In the genomic region with DNA sequence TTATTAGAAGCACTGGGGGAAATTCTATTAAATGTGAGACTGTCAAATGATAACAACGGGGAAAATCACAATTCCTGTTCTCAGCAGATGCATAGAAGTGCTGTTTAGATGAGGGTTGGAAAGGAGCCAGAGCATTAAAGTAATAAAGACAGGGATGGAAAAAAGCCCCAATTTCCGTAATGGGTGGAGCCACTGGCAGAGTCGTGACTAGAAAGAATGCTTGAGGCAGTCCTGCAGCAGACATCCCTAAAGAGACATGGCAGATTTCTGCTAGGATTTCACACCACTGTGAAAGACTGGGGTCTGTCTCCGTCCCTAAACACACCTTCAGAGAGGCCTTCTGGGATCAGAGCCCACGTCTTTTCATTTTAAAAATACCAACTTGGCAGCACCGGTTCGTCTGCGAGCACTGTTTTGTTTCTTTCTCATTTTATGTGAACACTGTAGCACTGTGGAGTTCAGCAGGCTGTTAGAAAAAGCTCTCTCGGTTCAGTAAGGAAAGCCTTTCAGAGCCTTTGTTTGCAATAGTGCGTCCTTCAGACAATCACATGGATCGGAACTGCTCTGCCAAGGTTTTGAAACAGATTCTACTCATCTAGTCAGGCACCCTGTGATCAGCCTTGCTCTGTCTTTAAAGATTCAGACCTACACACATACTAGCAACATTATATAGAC, we compare ENCODE assay signal across 13 mouse cellular contexts. TPM values are rescaled to one million over a fixed set of nuclear protein-coding genes. Genes with fewer than 3 reads are reported as not detected.
DNase-seq lines count a peak whose midpoint lies in the region; ATAC-seq and TF ChIP-seq lines count a peak whose summit lies in the region.
"Had no signal": no experiment of that assay in that cellular context is flagged by ENCODE, and none has a peak within 500 bp of the region (broad histone marks: within the 10 kb centered on the region; RNA-seq: fewer than 3 reads in every experiment).

No protein-coding gene starts in this region.

- no peaks in the 10 kb centered on the region for H3K27me3 ChIP-seq in kidney, embryonic 16.5 days (ENCODE audit: insufficient read depth, low read length)
- no peaks in the 10 kb centered on the region for H3K27me3 ChIP-seq in embryonic facial prominence, embryonic 14.5 days (replicated peaks; ENCODE audit: control insufficient read depth, insufficient read depth, low read length)
- H3K27me3 ChIP-seq in hindbrain, embryonic 16.5 days (replicated peaks; ENCODE audit: control insufficient read depth, insufficient read depth, low read length): no peaks in the 10 kb centered on the region
- H3K27me3 ChIP-seq in midbrain, embryonic 16.5 days (ENCODE audit: control insufficient read depth, insufficient read depth, low read depth, low read length): no peaks in the 10 kb centered on the region
- no peaks in the 10 kb centered on the region for H3K27me3 ChIP-seq in heart, adult 2 months (ENCODE audit: control insufficient read depth, insufficient read depth, low read length)
- H3K27me3 ChIP-seq: liver, embryonic 12.5 days had no signal

- no peak overlapping the region for H3K27ac ChIP-seq in kidney, embryonic 16.5 days (ENCODE audit: low read length)
- H3K27ac ChIP-seq in embryonic facial prominence, embryonic 14.5 days (replicated peaks; ENCODE audit: low read depth, low read length): peak overlapping the region; percentile 16
- peak overlapping the region; percentile 60; the same call in 1 of the 2 replicates for H3K27ac ChIP-seq in hindbrain, embryonic 16.5 days (ENCODE audit: low read depth, low read length)
- H3K27ac ChIP-seq in midbrain, embryonic 16.5 days (ENCODE audit: low read length): peak overlapping the region; percentile 63
- H3K27ac ChIP-seq in heart, adult 2 months: no peak overlapping the region
- H3K27ac ChIP-seq: liver, embryonic 12.5 days had no signal

- H3K36me3 ChIP-seq in kidney, embryonic 16.5 days (ENCODE audit: insufficient read depth, low read length): no peaks in the 10 kb centered on the region
- H3K36me3 ChIP-seq in embryonic facial prominence, embryonic 14.5 days (ENCODE audit: control insufficient read depth, insufficient read depth, low read length): no peaks in the 10 kb centered on the region
- H3K36me3 ChIP-seq in hindbrain, embryonic 16.5 days (ENCODE audit: control insufficient read depth, insufficient read depth, low read length): no peaks in the 10 kb centered on the region
- H3K36me3 ChIP-seq in midbrain, embryonic 16.5 days (ENCODE audit: control insufficient read depth, insufficient read depth, low read length): no peaks in the 10 kb centered on the region
- H3K36me3 ChIP-seq in heart, adult 2 months (ENCODE audit: control insufficient read depth, insufficient read depth, low read length): no peaks in the 10 kb centered on the region
- H3K36me3 ChIP-seq: liver, embryonic 12.5 days had no signal

- no peaks in the 10 kb centered on the region for H3K4me1 ChIP-seq in kidney, embryonic 16.5 days (ENCODE audit: insufficient read depth, low read length)
- H3K4me1 ChIP-seq in embryonic facial prominence, embryonic 14.5 days (ENCODE audit: control insufficient read depth, insufficient read depth, low read length): peaks cover 4% of the 10 kb centered on the region; the same call in 1 of the 2 replicates
- H3K4me1 ChIP-seq in hindbrain, embryonic 16.5 days (ENCODE audit: control insufficient read depth, insufficient read depth, low read depth, low read length): no peaks in the 10 kb centered on the region; the same call in none of the 2 replicates
- H3K4me1 ChIP-seq in midbrain, embryonic 16.5 days (ENCODE audit: control insufficient read depth, insufficient read depth, low read length): peaks cover 6% of the 10 kb centered on the region; the same call in 1 of the 2 replicates
- no peaks in the 10 kb centered on the region for H3K4me1 ChIP-seq in heart, adult 2 months (ENCODE audit: control insufficient read depth, insufficient read depth, low read length)
- H3K4me1 ChIP-seq: liver, embryonic 12.5 days had no signal

- no peak overlapping the region for H3K4me3 ChIP-seq in kidney, embryonic 16.5 days (ENCODE audit: low read length)
- H3K4me3 ChIP-seq in embryonic facial prominence, embryonic 14.5 days (ENCODE audit: low read depth, low read length): no peak overlapping the region
- no peak overlapping the region for H3K4me3 ChIP-seq in hindbrain, embryonic 16.5 days (ENCODE audit: low read length)
- no peak overlapping the region for H3K4me3 ChIP-seq in midbrain, embryonic 16.5 days (ENCODE audit: low read depth, low read length)
- H3K4me3 ChIP-seq in heart, adult 2 months: no peak overlapping the region
- H3K4me3 ChIP-seq: liver, embryonic 12.5 days had no signal

- DNase-seq in kidney, adult 8-10 months: no peak
- peak; percentile 83 for DNase-seq in embryonic facial prominence, embryonic 14.5 days (ENCODE audit: low spot score)
- DNase-seq in adrenal gland, postnatal 4 days (ENCODE audit: low spot score in 2 of 2): no peak
- DNase-seq in heart, adult 2 months: no peak
- no peak for DNase-seq in urinary bladder, postnatal 4 days (ENCODE audit: low spot score in 2 of 2)
- DNase-seq: adrenal gland, postnatal 10 days; cerebellum, adult 11 months; kidney, adult 2 months had no signal

- TF ChIP-seq CTCF in heart, adult 2 months (IDR thresholded peaks at IDR 0.05): no peak

- WGBS in kidney, embryonic 16.5 days: 50% methylated on average over 11 of the region's 11 CpGs
- 45% methylated on average over 11 of the region's 11 CpGs for WGBS in embryonic facial prominence, embryonic 14.5 days
- WGBS in hindbrain, embryonic 16.5 days: 38% methylated on average over 11 of the region's 11 CpGs
- 47% methylated on average over 11 of the region's 11 CpGs for WGBS in midbrain, embryonic 16.5 days
- WGBS in heart, adult 2 months: 68% methylated on average over 11 of the region's 11 CpGs

- no peak overlapping the region for H3K9ac ChIP-seq in kidney, embryonic 16.5 days (replicated peaks; ENCODE audit: low read length)
- no peak overlapping the region for H3K9ac ChIP-seq in embryonic facial prominence, embryonic 14.5 days (ENCODE audit: low read depth, low read length)
- no peak overlapping the region; the same call in 1 of the 2 replicates for H3K9ac ChIP-seq in hindbrain, embryonic 16.5 days (ENCODE audit: low read depth, low read length)
- 0 out of 2 replicates have a peak overlapping the region, but pooled peaks have one; percentile 7 for H3K9ac ChIP-seq in midbrain, embryonic 16.5 days (ENCODE audit: low read depth, low read length)
- no peak overlapping the region for H3K9ac ChIP-seq in heart, adult 2 months (ENCODE audit: low read depth, low read length)
- H3K9ac ChIP-seq: liver, embryonic 12.5 days had no signal

- no peak for ATAC-seq in kidney, embryonic 16.5 days (ENCODE audit: low FRiP score, low TSS enrichment)
- ATAC-seq in embryonic facial prominence, embryonic 14.5 days (ENCODE audit: low read depth): peak; percentile 68; the same call in 1 of the 2 replicates
- ATAC-seq in hindbrain, embryonic 16.5 days: peak; percentile 68
- peak; percentile 75 for ATAC-seq in midbrain, embryonic 16.5 days
- ATAC-seq: CD4-positive, CD25-positive, alpha-beta regulatory T cell, adult 4 months; liver, embryonic 12.5 days had no signal

- H3K4me2 ChIP-seq in kidney, embryonic 16.5 days (replicated peaks; ENCODE audit: low read depth, low read length): 0 out of 2 replicates have a peak overlapping the region, but pooled peaks have one; percentile 27
- peak overlapping the region; percentile 32 for H3K4me2 ChIP-seq in embryonic facial prominence, embryonic 14.5 days (ENCODE audit: low read depth, low read length)
- H3K4me2 ChIP-seq in hindbrain, embryonic 16.5 days (ENCODE audit: low read length): peak overlapping the region; percentile 11; the same call in 1 of the 2 replicates
- peak overlapping the region; percentile 14; the same call in 1 of the 2 replicates for H3K4me2 ChIP-seq in midbrain, embryonic 16.5 days (ENCODE audit: low read length)
- H3K4me2 ChIP-seq: liver, embryonic 12.5 days had no signal

- no peak for TF ChIP-seq EP300 in heart, adult 2 months (IDR thresholded peaks at IDR 0.05; ENCODE audit: insufficient read depth, low read depth, low read length)

- H3K79me2 ChIP-seq in heart, adult 2 months (replicated peaks; ENCODE audit: control insufficient read depth, insufficient read depth, low read length): no peaks in the 10 kb centered on the region

- intact Hi-C loops in heart, adult 2 months (cut with DNase I): no loop called here

- TF ChIP-seq POLR2A in heart, adult 2 months (IDR thresholded peaks at IDR 0.05; ENCODE audit: insufficient read depth, low read depth, low read length): no peak

- no peaks in the 10 kb centered on the region for H3K9me3 ChIP-seq in kidney, embryonic 16.5 days (ENCODE audit: low read length)
- no peaks in the 10 kb centered on the region for H3K9me3 ChIP-seq in embryonic facial prominence, embryonic 14.5 days (ENCODE audit: control insufficient read depth, low read length)
- no peaks in the 10 kb centered on the region for H3K9me3 ChIP-seq in hindbrain, embryonic 16.5 days (ENCODE audit: control insufficient read depth, low read length)
- H3K9me3 ChIP-seq in midbrain, embryonic 16.5 days (replicated peaks; ENCODE audit: control insufficient read depth, low read length, poor library complexity, severe bottlenecking): no peaks in the 10 kb centered on the region
- H3K9me3 ChIP-seq: liver, embryonic 12.5 days had no signal

RNA-seq across cellular contexts. Expression of a gene that starts 36.8 kb away (rescaled TPM):
- 0.74 and 0.86 TPM in 2 replicates for polyA plus RNA-seq in kidney, embryonic 16.5 days (2015; fragmentation: Nextera tagmentation; extraction: Ambion mirVana)
- polyA plus RNA-seq in embryonic facial prominence, embryonic 14.5 days (2014; fragmentation: Nextera tagmentation; extraction: Ambion mirVana): 3.6 and 5.6 TPM in 2 replicates
- 35.2 and 35.6 TPM in 2 replicates for polyA plus RNA-seq in hindbrain, embryonic 16.5 days (2015; fragmentation: Nextera tagmentation; extraction: Ambion mirVana)
- polyA plus RNA-seq in midbrain, embryonic 16.5 days (2015; fragmentation: Nextera tagmentation; extraction: Ambion mirVana): 9.2 and 10.4 TPM in 2 replicates
- total RNA-seq in adrenal gland, postnatal 4 days (2021): 10 to 100 TPM in 1 of 2 experiments, 1 to 10 TPM in 1; 9.0 to 16.2 TPM
- under 1 TPM; 0.23 to 0.48 TPM for total RNA-seq in heart, adult 2 months (2021)
- polyA plus RNA-seq in heart, adult 2 months (2012; rRNA removed): 0.41 and 0.44 TPM in 2 replicates

Comparison
In these comparisons a context has a peak if more than half of its experiments do, and no peak if none do; other contexts are left out.
1. H3K27ac ChIP-seq: peak in embryonic facial prominence, embryonic 14.5 days (single experiment), hindbrain, embryonic 16.5 days (single experiment) and midbrain, embryonic 16.5 days (single experiment); none in kidney, embryonic 16.5 days (single experiment) and heart, adult 2 months (single experiment).
2. Peak in every context shown above with its lines, with median percentiles within 50 percentile points of each other: H3K4me2 ChIP-seq.